Mouse (Mus musculus) MEL (cell line): ENCODE measurements around the gene Oscp1.

ENCODE experiments used
- CTCF ChIP-seq, 3 experiments: IDR thresholded peaks in 2 of 3; conservative IDR thresholded peaks in 1 of 3; 2 replicates each; pipeline ENCODE4 v1.5.1; 2011 to 2012; ENCODE audit warnings: low read length in 3 of 3, low read depth in 2 of 3, mild to moderate bottlenecking in 2 of 3, improper control_type of control experiment in 1 of 3, inconsistent platforms in 1 of 3, mixed read lengths in 1 of 3, moderate library complexity in 1 of 3; ENCODE audit not compliant: control insufficient read depth in 1 of 3, insufficient read depth in 1 of 3, poor library complexity in 1 of 3, severe bottlenecking in 1 of 3
- GATA1 ChIP-seq: IDR thresholded peaks from 2 replicates; pipeline ENCODE4 v1.6.1; 2011; ENCODE audit warnings: low read depth, low read length, improper control_type of control experiment
- MAZ ChIP-seq: IDR thresholded peaks from 2 replicates; pipeline ENCODE4 v1.6.1; 2012; ENCODE audit warnings: low read depth, mild to moderate bottlenecking, inconsistent platforms, low read length, improper control_type of control experiment
- POLR2A ChIP-seq, 2 experiments: IDR thresholded peaks; 2 replicates each; pipeline ENCODE4 v1.6.1; 2011 to 2012; ENCODE audit warnings: low read length in 2 of 2, mild to moderate bottlenecking in 2 of 2, control low read depth in 1 of 2, improper control_type of control experiment in 1 of 2, low read depth in 1 of 2, moderate library complexity in 1 of 2; ENCODE audit not compliant: control insufficient read depth in 1 of 2, insufficient read depth in 1 of 2, poor library complexity in 1 of 2
- TAL1 ChIP-seq: IDR thresholded peaks from 2 replicates; pipeline ENCODE4 v1.6.1; 2012; ENCODE audit warnings: mild to moderate bottlenecking, inconsistent platforms, low read length, moderate library complexity, mixed read lengths
- ZMIZ1 ChIP-seq: IDR thresholded peaks from 2 replicates; pipeline ENCODE4 v1.6.1; 2012; ENCODE audit warnings: low read depth, mild to moderate bottlenecking, inconsistent platforms, low read length, improper control_type of control experiment, moderate library complexity

- TF ChIP-seq MAZ (no peak), ZMIZ1 (no peak), CTCF (IDR thresholded peaks at IDR 0.05 in 2 of 3, conservative IDR thresholded peaks at IDR 0.05 in 1 of 3; ENCODE audit: control insufficient read depth in 1 of 3, insufficient read depth in 1 of 3, low read depth in 2 of 3, low read length in 3 of 3, poor library complexity in 1 of 3, severe bottlenecking in 1 of 3) (no peak), GATA1 (peak; percentile 53), POLR2A (IDR thresholded peaks at IDR 0.05; ENCODE audit: control insufficient read depth in 1 of 2, insufficient read depth in 1 of 2, low read depth in 1 of 2, low read length in 2 of 2, poor library complexity in 1 of 2) (no peak), TAL1 (peak; percentile 56; the same call in 1 of the 2 replicates)
Measured at GRCm38 (mm10) chr4:126099365-126099764, 41.0 kb downstream of the Oscp1 start.
